Mouse (Mus musculus) intestine, postnatal 0 days (tissue): Measurements from ENCODE around the gene Ankrd35. TPM values are rescaled to one million over a fixed set of nuclear protein-coding genes. Genes with fewer than 3 reads are reported as not detected.

Experiments used
- ATAC-seq: fragments of 200-750 bp; cut with Nextera tagmentation; 2 replicates; pipeline ENCODE4 v1.8.0; 2017; ENCODE audit warnings: mild to moderate bottlenecking, moderate TSS enrichment, moderate library complexity
- H3K27ac ChIP-seq: fragments of 300-500 bp; sonication (generic); 2 replicates; pipeline ENCODE4 v1.5.1; 2014; ENCODE audit warnings: mild to moderate bottlenecking, low read depth, low read length, moderate library complexity
- H3K27me3 ChIP-seq: fragments of 300-500 bp; sonication (generic); replicated peaks from 2 replicates; pipeline ENCODE4 v1.6.1; 2014; ENCODE audit warnings: low read length, mixed read lengths; ENCODE audit not compliant: control insufficient read depth, insufficient read depth
- H3K36me3 ChIP-seq: fragments of 300-500 bp; sonication (generic); 2 replicates; pipeline ENCODE4 v1.6.1; 2014; ENCODE audit warnings: mild to moderate bottlenecking, moderate library complexity; ENCODE audit not compliant: control insufficient read depth, insufficient read depth
- H3K4me1 ChIP-seq: fragments of 300-500 bp; sonication (generic); replicated peaks from 2 replicates; pipeline ENCODE4 v1.6.1; 2014; ENCODE audit warnings: antibody characterized with exemption, low read length, mixed read lengths; ENCODE audit not compliant: control insufficient read depth, insufficient read depth
- H3K4me2 ChIP-seq: fragments of 300-500 bp; sonication (generic); replicated peaks from 2 replicates; pipeline ENCODE4 v1.6.1; 2014; ENCODE audit warnings: low read depth, mild to moderate bottlenecking, moderate library complexity
- H3K4me3 ChIP-seq: fragments of 300-500 bp; sonication (generic); 2 replicates; pipeline ENCODE4 v1.5.1; 2014; ENCODE audit warnings: low read depth, low read length
- H3K9ac ChIP-seq: fragments of 300-500 bp; sonication (generic); 2 replicates; pipeline ENCODE4 v1.6.1; 2014; ENCODE audit warnings: mild to moderate bottlenecking, low read depth, low read length
- H3K9me3 ChIP-seq: fragments of 300-500 bp; sonication (generic); 2 replicates; pipeline ENCODE4 v1.6.1; 2016; ENCODE audit warnings: mixed run types; ENCODE audit not compliant: control insufficient read depth
- CTCF ChIP-seq: sonication (generic); IDR thresholded peaks from 2 replicates; pipeline ENCODE4 v1.5.1; 2016; ENCODE audit warnings: low read depth, mild to moderate bottlenecking, control low read depth, antibody characterized with exemption, moderate library complexity
- WGBS: fragments of 180-500 bp; shearing (Covaris S2); extraction: QIAGEN DNeasy Blood & Tissue Kit; methylation state at CpG from one replicate; pipeline ENCODE4 v1.1.7; 2014; 5-methylcytosine and 5-hydroxymethylcytosine counted together
- polyA plus RNA-seq: library from polyadenylated mRNA; unstranded; fragments of >200 nt; fragmentation: Nextera tagmentation; extraction: Ambion mirVana; gene quantifications from 2 replicates; pipeline ENCODE4 v1.2.1, GENCODE M21; 2015

The Ankrd35 gene
- polyA plus RNA-seq, 1 experiment from 2014 or later, result 0.29 TPM

DNA sequence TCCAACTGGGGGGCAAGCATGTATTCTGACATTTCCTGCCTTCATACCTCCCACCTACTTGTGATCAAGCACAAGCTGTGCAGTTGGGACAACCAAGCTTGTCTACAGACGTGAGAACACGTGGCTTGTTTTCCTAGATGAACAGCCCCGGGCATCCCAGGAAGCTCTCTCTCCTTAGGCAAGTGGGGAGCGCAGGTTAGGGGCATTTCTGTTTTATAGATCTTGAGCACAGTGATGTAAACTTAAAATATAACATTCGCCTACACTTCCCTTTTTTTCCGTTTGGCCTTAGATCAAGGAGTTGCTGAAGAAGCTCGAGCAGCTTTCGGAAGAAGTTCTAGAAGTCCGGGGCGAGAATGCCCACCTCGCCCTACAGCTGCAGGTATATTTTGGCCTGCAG is 18.9 kb downstream of the Ankrd35 start:
- Histone ChIP-seq H3K9me3 (no peaks in the 10 kb centered on the region), H3K9ac (no peak overlapping the region), H3K4me1 (no peaks in the 10 kb centered on the region), H3K27ac (no peak overlapping the region), H3K4me3 (no peak overlapping the region), H3K4me2 (no peak overlapping the region), H3K27me3 (peaks cover 6% of the 10 kb centered on the region; the same call in 1 of the 2 replicates), H3K36me3 (no peaks in the 10 kb centered on the region)
- TF ChIP-seq CTCF, result no peak
- 78% methylated on average over 11 of the region's 11 CpGs for WGBS
- ATAC-seq, result no peak

DNA sequence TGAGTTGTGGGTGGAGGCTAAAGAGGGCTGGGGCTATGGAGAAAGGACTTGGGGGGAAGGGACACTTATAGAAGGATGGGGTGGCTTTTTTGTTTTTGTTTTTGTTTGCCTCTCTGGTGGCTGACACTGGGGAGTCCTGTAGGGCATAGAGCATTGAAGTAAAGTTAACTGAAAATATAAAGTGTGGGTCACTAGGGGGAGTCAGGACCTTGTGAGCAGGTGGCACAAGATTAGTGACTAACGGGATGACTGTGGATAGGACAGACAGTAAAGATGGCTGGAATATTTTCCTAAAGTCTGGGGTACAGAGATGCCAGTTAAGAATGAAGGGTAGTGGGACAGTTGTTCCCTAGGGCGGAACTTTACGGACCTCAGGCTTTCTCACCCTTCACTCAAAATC is 20.4 kb downstream of the Ankrd35 start:
- peak; percentile 57 for TF ChIP-seq CTCF
- Histone ChIP-seq H3K4me2 (no peak overlapping the region), H3K36me3 (no peaks in the 10 kb centered on the region), H3K9me3 (no peaks in the 10 kb centered on the region), H3K27ac (no peak overlapping the region), H3K9ac (no peak overlapping the region), H3K27me3 (peaks cover 4% of the 10 kb centered on the region; the same call in 1 of the 2 replicates), H3K4me3 (no peak overlapping the region), H3K4me1 (no peaks in the 10 kb centered on the region)
- 0 out of 2 replicates have a peak, but pooled peaks have one; percentile 19 for ATAC-seq
- WGBS, result 38% methylated on average over 3 of the region's 3 CpGs

DNA sequence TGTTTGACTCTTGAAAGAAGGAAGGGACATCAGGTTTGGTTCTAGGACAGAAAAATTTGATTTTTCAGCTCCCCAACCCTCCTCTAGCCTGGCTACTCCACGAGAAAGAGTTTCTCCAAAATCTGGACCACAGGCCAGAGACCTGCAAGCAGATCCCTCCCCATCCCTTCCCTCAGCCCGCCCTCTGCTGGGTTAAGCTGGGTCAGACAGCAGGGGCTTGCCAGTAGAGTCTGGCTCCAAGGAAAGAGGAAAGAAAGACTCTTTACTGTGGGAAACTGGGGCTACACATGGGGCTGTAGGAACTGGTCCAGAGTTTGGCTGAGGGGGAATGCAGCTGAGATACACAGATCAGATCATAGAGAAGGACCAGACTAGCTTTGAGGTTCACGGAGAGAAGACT is 22.6 kb downstream of the Ankrd35 start:
- no peak for ATAC-seq
- no peak overlapping the region for H3K9ac ChIP-seq
- H3K27me3 ChIP-seq, result no peaks in the 10 kb centered on the region
- WGBS, result 36% methylated on average over 3 of the region's 3 CpGs
- no peak overlapping the region for H3K27ac ChIP-seq
- peak; percentile 61 for TF ChIP-seq CTCF
- no peaks in the 10 kb centered on the region for H3K4me1 ChIP-seq
- no peaks in the 10 kb centered on the region for H3K9me3 ChIP-seq
- no peak overlapping the region for H3K4me2 ChIP-seq
- H3K4me3 ChIP-seq, result no peak overlapping the region
- no peaks in the 10 kb centered on the region for H3K36me3 ChIP-seq

- TF ChIP-seq CTCF, result no peak
- no peak overlapping the region for H3K4me2 ChIP-seq
- H3K9ac ChIP-seq, result no peak overlapping the region
- H3K27me3 ChIP-seq, result no peaks in the 10 kb centered on the region
- H3K4me1 ChIP-seq, result no peaks in the 10 kb centered on the region
- no peaks in the 10 kb centered on the region for H3K9me3 ChIP-seq
- H3K4me3 ChIP-seq, result no peak overlapping the region
- H3K27ac ChIP-seq, result no peak overlapping the region
- ATAC-seq, result no peak
- no peaks in the 10 kb centered on the region for H3K36me3 ChIP-seq
- 48% methylated on average over 1 of the region's 1 CpGs for WGBS
These were observed 23.6 kb downstream of the Ankrd35 start for GRCm38 (mm10) chr3:96693579-96693978.

- no peak for TF ChIP-seq CTCF
These were observed 26.4 kb downstream of the Ankrd35 start, which contains the start of gene Pias3 for GRCm38 (mm10) chr3:96696198-96696765. TSS of gene Pias3 (plus strand) at chr3:96696384.

DNA sequence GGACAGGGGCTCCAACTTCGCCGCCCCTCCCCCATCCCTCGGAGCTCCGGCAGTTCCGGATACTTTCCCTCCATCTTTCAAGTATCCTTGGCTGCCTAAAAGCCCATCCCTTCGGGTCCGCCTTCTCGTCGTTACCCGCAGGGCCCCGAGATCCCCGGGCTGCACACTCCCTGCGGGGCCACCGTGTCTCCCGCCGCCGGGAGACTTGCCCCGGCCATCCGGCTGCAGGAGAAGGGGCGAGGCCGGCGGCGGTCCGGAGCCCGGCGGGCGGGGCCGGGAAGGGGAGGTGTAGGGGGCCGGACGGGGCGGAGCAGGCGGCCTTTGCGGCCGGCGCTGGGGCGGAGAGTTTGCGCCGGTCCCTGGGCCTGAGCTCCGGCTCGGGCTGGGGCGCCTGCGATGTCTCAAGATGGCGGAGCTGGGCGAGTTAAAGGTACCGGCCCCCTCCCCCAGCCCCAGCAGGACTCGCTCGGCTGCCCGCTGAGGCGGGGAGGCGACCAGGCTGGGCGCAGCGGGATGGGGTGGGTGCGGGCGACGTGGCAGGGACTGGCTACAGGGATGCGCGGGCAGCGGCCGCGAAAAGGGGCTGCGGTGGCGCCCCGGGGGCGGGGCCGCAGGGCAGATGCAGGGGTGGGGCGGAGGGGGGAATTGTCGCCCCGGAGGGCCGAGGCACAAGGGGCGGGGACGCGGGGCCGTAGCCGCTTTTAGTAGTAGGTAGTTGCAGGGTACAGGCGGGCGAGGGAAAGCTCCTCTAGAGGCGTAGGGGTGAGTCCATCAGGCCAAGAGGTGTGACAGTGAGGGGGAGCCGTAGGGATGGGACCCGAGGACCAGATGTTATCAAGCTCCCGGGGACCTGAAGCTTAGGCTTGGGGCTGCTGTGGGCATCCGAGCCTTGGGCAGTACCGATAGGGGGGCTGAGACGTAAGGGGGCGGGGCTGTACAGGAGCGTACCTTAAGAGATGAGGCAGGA is 27.1 kb downstream of the Ankrd35 start:
- under 1% methylated on average over 84 of the region's 85 CpGs for WGBS
- H3K27me3 ChIP-seq, result no peaks in the 10 kb centered on the region

More at GRCm38 (mm10) chr3:96696198-96696765, 26.4 kb downstream of the Ankrd35 start, which contains the start of gene Pias3:
- H3K4me3 ChIP-seq, result peak within 1 kb of the TSS; percentile 98
- H3K9me3 ChIP-seq, result no peaks in the 10 kb centered on the region
- H3K9ac ChIP-seq, result peak within 1 kb of the TSS; percentile 68
- no peaks in the 10 kb centered on the region for H3K27me3 ChIP-seq
- H3K27ac ChIP-seq, result peak within 1 kb of the TSS; percentile 90
- ATAC-seq, result peak; percentile 78
- no peaks in the 10 kb centered on the region for H3K4me1 ChIP-seq
- H3K4me2 ChIP-seq, result peak within 1 kb of the TSS; percentile 89
- WGBS, result under 1% methylated on average over 35 of the region's 35 CpGs
- H3K36me3 ChIP-seq, result peaks cover 16% of the 10 kb centered on the region

More for the DNA sequence above, 27.1 kb downstream of the Ankrd35 start:
- ATAC-seq, result peak; percentile 92
- TF ChIP-seq CTCF, result no peak
- H3K4me2 ChIP-seq, result peak overlapping the region; percentile 89
- peak overlapping the region; percentile 98 for H3K4me3 ChIP-seq
- H3K9ac ChIP-seq, result peak overlapping the region; percentile 68
- H3K36me3 ChIP-seq, result peaks cover 23% of the 10 kb centered on the region
- no peaks in the 10 kb centered on the region for H3K9me3 ChIP-seq
- peak overlapping the region; percentile 90 for H3K27ac ChIP-seq
- no peaks in the 10 kb centered on the region for H3K4me1 ChIP-seq
